Mouse (Mus musculus) cerebellum, adult 2 months (tissue): ENCODE results near the gene Kirrel3.

ENCODE experiments used
- CTCF ChIP-seq: fragments of 200-500 bp; IDR thresholded peaks from 2 replicates; pipeline ENCODE4 v1.5.1; 2011; ENCODE audit warnings: low read depth, mild to moderate bottlenecking, control low read depth, low read length, moderate library complexity, borderline replicate concordance; ENCODE audit not compliant: insufficient read depth
- POLR2A ChIP-seq: fragments of 200-500 bp; IDR thresholded peaks from 2 replicates; pipeline ENCODE4 v1.6.1; 2011; ENCODE audit warnings: low read length, control low read depth, borderline replicate concordance; ENCODE audit not compliant: insufficient read depth

DNA sequence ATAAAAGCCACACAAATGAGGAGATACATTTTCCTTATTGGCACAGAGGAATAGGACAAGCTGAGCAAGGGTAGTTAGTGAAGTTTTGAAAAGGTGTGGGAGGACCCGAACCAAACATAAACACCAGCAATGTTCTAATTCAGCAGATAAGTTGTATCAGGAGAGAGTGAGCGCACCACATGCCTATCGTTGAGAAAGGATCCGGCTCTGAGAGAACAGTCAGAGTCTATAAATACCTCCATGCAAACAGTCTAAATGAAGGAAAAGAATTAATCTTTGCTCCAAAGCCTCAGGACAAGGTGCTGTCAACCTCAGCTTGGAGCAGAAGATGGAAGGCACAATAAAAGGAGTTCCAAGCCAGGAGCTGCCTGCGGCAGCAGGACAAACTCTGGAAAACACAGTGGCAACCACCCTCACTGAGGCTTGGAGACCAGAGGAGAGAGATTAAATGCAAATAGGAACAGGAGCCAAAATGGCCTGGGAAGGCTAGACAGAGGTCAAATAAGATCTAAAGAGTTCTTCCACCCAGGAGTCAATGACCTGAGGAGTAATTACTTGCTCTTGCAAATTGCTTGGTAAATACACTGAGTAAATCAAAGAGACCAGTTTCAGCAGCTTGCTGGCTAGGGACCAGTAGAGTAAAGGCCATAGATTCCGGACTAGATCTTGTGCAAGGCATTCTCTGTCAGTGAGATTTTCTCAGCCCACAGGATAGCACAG lies 235.9 kb downstream of the Kirrel3 start:
- no peak for TF ChIP-seq POLR2A
- TF ChIP-seq CTCF = no peak
